Mouse (Mus musculus): ENCODE results near the gene Nfkbil1.
"Not testable (repeated sequence)": the region's sequence is repeated elsewhere in the genome, so short reads cannot be mapped to it uniquely, and the experiment has no call there.

The Nfkbil1 gene

GRCm38 (mm10) chr17:35236996-35237395 is 1.4 kb upstream of the Nfkbil1 start:
- no peak for DNase-seq (ENCODE audit: low spot score)

DNA sequence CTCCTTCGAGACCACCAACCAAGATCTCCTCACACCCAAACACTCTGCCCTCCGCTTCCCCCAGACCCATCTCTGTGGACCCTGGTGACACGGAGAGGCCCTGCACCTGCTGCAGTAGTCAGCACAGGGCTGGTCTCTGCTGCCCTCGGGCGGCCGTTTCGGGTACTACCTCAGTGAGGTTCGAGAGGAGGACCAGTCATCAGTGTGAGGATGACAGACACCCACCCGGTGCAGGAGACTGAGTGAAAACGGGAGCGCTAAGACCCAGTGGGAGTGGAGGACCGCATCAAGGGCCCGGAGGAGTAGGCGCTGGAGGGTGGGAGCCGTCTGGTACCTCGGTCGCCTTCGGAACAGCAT is 776 bp upstream of the Nfkbil1 start:
- DNase-seq (ENCODE audit: low spot score): peak; percentile 96

- DNase-seq (ENCODE audit: low spot score): peak; percentile 68
Measured at GRCm38 (mm10) chr17:35234903-35235302, 689 bp downstream of the Nfkbil1 start.

GRCm38 (mm10) chr17:35234090-35234489 is 1.5 kb downstream of the Nfkbil1 start:
- not testable (repeated sequence) for DNase-seq (ENCODE audit: low spot score)

DNA sequence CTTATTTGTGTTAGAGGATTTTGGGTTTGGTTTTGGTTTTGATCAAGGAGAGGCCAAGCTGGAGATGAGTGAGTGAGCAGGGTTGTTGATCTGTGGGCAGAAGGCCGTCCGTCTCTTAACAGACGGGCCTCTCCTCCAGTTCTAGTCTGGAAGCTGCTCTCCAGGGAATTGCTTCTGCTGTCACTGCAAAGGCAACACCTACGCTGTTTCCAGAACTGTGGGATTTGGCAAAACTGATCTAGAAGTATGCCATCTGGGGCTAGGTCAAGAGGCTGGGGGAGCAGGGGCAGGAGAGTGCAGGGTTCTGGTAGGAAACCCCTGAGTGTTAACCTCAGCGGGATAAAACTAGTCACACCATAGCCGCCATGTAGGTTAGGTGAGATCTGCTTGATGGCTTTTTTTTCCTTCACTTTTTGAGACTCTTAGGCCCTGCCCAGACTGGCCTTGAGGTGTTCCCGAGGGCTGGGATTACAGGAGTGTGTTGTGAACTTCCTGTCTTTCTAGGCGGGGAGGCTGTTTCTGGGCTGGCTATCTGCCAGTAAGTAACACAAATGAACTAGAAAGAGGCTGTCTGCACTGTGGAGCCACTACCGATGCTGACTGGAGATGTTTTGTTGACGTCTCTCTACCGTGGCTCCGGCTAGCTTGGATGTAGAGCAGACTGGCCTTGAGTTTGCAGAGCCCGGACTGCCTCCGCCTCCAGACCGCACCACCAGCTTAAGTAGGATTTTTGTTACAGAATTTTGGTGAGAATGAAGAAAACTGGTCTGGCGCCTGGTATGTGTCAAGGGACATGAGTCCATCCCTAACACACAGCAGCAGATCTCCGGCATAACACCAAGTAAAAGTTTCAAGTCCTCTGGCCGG is 2.2 kb downstream of the Nfkbil1 start, which contains the start of gene Atp6v1g2:
Atp6v1g2 (plus strand) TSS at position 547 of the 867 bp plus-strand sequence.
- no peak for DNase-seq (ENCODE audit: low spot score)

- no peak for DNase-seq (ENCODE audit: low spot score)
Measured at GRCm38 (mm10) chr17:35232659-35233058, 2.9 kb downstream of the Nfkbil1 start.

DNA sequence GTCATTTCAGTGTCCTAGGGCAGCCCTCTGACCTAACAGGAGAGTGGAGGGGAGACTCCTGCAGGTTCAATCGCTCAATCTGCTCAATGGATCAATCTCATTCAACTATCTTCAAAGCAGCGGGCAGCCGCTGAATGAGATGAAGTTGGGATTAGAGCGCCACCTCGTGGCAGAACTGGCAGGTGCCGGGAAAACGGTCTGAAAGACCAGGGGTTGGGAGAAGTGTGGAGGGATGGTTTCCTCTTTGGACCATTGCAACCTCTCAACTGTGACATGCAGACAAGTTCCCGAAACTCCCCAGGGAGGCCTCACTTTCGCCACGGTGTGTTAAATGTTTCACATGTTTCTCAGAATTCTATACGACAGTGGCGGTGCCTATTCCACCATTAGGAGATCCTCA is 3.5 kb downstream of the Nfkbil1 start:
- peak; percentile 94 for DNase-seq (ENCODE audit: low spot score)

- no peak for DNase-seq (ENCODE audit: low spot score)
Measured at GRCm38 (mm10) chr17:35231022-35231421, 4.6 kb downstream of the Nfkbil1 start.

DNA sequence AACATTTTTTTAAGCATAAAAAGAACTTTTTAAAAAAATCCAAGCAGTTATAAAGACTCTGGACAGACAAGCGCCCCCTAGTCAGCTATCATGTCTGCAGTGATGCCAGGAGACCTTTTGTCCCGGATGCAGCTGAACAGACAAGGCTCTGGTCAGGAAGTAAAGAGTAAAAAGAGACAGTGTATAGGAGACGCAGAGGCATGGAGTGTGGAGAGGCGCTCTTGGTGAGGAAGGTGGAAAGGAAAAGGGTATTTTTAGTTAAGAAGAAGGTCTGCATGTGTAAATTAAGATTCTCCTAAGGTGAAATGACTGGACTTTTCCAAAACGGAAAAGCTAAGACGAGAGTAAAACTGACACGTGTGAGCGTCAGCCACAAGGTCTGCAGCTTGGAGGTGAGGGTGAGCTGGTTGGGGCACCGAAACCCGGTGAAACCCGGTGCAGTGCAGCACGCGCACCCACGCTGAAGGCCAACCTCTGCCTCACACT is 9.0 kb downstream of the Nfkbil1 start:
- no peak for DNase-seq (ENCODE audit: low spot score)

GRCm38 (mm10) chr17:35225456-35225855 is 10.1 kb downstream of the Nfkbil1 start:
- no peak for DNase-seq (ENCODE audit: low spot score)

DNA sequence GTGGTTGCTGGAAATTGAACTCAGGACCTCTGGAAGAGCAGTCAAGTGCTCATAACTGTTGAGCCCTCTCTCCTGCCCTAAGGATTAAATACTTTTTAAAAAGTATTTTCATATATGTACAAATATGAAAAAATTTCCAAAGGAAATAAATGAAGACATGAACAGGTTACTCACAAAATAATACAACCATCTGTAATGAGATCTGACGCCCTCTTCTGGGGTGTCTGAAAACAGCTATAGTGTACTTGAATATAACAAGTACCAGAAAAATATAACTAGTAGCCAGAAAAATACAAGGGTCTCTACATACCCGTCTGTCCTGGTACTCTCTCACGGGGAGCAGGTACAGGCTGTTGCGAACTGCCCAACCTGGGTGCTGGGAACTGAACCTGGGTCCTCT is 11.0 kb downstream of the Nfkbil1 start:
- no peak for DNase-seq (ENCODE audit: low spot score)

GRCm38 (mm10) chr17:35222299-35222698 is 13.3 kb downstream of the Nfkbil1 start:
- no peak for DNase-seq (ENCODE audit: low spot score)

DNA sequence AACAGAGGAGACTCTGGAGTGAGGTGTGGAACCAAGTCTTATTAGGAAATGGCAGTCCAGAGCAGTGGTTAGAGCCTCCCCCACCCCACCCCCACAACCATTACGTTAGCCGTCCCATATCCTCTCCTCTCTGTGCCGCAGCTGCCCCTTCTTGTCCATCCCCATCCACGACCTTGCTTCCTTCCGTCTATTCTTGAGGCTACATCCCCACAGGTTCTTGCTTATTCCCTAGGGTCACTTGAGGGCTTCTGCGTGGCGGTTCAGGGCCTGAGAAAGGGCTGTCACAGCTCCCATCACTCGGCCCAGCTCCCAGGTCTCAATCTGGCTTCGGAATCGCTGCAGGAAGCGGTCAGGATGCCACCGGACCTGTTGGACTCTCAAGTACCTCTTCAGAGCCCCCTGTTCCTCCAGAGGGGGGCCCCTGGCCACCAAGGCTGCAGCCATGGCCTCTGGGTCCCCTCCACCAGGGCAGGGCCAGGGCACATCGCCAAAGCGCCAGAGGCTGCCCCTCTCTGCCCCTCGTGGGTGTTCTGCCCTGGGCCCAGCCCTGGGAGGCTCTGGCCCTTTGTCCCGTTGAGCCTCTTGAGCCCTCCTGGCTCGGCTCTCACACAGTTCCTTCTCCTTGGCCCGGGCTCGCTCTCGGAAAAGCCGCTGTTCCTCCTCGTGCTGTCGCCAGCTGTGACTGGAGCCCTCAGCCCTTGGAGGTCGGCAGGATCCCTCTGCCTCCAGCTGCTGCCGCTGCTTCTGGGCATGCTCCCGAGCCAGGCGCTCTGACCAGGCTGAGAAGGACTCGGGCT is 15.2 kb downstream of the Nfkbil1 start, which contains the start of gene Gm16181:
Gm16181 (plus strand) TSS at position 679 of the 797 bp plus-strand sequence.
- no peak for DNase-seq (ENCODE audit: low spot score)

DNA sequence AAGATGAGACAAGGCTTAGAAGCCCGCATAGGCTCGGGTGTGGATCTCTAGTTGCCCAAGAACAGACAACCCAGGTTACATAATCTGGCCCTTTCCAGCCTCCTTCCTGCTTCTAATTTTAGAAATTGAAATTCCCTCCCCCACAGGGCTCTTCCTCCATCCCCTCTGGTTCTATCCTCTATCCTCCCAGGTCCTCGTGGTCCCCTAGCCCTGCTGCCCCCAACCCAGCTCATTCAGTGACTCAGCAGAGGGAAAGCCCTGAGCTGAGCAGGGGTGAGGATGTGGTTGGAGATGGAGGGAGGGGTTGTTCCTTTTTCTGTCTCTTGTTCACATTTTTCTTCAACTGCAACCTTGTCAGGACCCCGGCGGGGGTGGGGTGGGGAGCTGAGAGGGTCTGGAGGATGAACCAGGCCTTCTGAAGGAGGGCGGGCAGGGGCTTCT is 16.0 kb downstream of the Nfkbil1 start:
- no peak for DNase-seq (ENCODE audit: low spot score)

DNA sequence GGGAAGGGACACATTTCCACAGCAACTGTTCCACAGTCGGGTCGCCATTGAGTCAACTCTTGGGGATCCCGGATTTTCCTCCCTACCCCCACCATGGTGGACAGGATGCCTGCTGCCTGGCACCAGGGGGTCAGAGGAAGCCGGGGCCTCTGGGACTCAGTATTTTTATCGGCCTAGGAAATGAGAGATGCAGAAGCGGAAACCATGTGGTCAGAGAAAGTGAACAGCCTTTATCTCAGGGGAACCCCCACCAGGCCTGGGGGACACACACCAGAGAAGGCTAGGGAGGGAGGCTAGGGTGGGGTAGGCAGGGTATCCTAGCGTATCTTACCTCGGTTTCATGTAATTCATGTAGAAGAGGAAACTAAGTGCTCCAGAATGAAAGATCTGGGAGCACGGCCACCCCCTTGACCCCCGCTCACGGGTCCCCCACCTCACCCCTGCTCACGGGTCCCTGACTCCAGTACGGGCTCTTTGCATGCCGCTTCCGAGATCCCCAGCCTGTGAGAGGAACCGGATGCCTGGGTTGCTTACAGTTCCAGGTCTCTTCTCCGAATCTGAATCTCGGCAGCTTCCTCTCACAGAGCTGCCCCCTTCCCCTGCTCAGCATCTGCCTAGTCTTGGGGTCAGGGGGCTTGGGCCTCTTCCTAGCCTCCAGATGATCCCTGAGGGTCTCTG is 16.9 kb downstream of the Nfkbil1 start:
- no peak for DNase-seq (ENCODE audit: low spot score)

DNA sequence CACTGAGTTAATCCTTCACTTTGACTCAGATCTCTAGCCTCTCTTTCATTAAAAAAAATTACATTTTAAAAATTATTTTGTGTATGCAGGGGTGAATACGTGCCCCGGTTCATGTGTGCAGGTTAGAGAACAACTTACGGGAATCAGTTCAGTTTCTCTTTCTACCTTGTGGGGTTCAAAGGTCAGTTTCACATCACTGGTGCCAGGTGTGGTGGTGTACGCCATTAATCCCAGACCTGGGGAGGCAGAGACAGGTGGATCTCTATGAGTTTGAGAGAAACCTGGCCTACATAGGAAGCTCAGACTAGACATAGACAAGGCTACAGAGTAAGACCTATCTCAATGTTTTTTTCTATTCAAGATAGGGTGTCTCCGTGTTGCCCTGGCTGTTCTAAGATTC is 22.5 kb downstream of the Nfkbil1 start:
- no peak for DNase-seq (ENCODE audit: low spot score)

- DNase-seq (ENCODE audit: low spot score): no peak
Measured at GRCm38 (mm10) chr17:35210593-35210992, 25.0 kb downstream of the Nfkbil1 start.

GRCm38 (mm10) chr17:35209785-35210535 is 25.6 kb downstream of the Nfkbil1 start:
- no peak for DNase-seq (ENCODE audit: low spot score)

- DNase-seq (ENCODE audit: low spot score): no peak
Measured at GRCm38 (mm10) chr17:35205380-35205769, 30.2 kb downstream of the Nfkbil1 start.

DNA sequence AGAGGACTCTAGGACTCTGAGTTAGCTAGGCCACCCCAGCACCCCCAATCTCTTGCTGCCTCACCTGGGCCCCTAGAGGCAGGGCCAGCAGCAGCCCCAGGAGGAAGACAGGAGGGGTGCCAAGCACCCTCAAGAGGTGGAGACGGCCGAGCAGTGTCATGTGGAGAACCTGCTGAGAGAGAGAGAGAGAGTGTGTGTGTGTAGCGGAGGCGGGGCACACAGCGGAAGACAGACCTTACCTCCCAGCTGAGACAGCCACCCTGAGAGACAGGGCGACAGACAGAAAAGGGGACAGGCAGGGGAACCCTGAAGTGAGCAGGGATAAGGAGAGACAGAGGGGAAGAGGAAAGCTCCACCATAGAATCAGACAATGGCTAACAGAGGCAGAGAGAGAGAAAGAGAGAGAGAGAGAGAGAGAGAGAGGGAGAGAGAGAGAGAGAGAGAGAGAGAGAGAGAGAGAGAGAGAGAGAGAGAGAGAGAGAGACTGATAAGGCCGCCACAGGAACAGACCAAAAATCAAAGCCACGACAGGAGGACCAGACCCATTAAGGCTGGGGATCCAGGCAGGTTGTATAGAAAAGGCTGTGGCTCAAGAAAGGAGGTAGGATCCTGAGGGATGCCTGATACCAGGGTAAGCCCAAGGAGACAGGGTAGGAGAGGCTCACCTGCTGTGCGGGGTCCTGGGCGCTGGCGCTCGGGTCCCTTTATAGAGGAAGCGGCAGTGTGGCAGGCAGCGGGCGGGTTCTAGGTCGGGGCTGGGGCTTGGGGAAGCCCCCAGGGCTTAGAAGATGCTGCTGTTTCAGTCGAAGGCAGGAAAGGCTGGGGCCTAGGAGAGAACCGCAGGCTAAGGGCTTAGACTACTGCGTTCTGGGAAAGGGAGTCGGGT is 30.9 kb downstream of the Nfkbil1 start, which contains the start of gene Lta:
Lta (minus strand) TSS at position 858 of the 886 bp plus-strand sequence.
- no peak for DNase-seq (ENCODE audit: low spot score)

All from embryo, embryonic 10.5 days (tissue).